Mouse (Mus musculus) C2C12 (cell line): ENCODE measurements around the gene Elf2. TPM values are rescaled to one million over a fixed set of nuclear protein-coding genes. Genes with fewer than 3 reads are reported as not detected.

Source experiments
- H3K27me3 ChIP-seq: one replicate; pipeline ENCODE4 v1.6.1; 2011; ENCODE audit not compliant: control insufficient read depth, insufficient read depth, insufficient read length
- H3K36me3 ChIP-seq: one replicate; pipeline ENCODE4 v1.6.1; 2011; ENCODE audit not compliant: control insufficient read depth, insufficient read depth
- H3K4me3 ChIP-seq: one replicate; pipeline ENCODE4 v1.5.1; 2011; ENCODE audit warnings: mild to moderate bottlenecking, control low read depth; ENCODE audit not compliant: poor library complexity, insufficient read depth, severe bottlenecking
- H3K79me2 ChIP-seq: one replicate; pipeline ENCODE4 v1.6.1; 2011; ENCODE audit not compliant: control insufficient read depth, insufficient read depth
- H3K79me3 ChIP-seq: one replicate; pipeline ENCODE4 v1.6.1; 2011; ENCODE audit warnings: low read depth, control low read depth
- H3ac ChIP-seq: one replicate; pipeline ENCODE3; 2011; ENCODE audit warnings: low read depth; ENCODE audit not compliant: control insufficient read depth, insufficient read length
- CEBPB ChIP-seq: IDR thresholded peaks from one replicate; pipeline ENCODE4 v1.6.1; 2011; ENCODE audit warnings: low read depth, mild to moderate bottlenecking, control low read depth, moderate library complexity
- CTCF ChIP-seq: IDR thresholded peaks from one replicate; pipeline ENCODE4 v1.5.1; 2011; ENCODE audit not compliant: control insufficient read depth, insufficient read depth, insufficient read length
- FOSL1 ChIP-seq: IDR thresholded peaks from one replicate; pipeline ENCODE4 v1.8.0; 2011; ENCODE audit warnings: mild to moderate bottlenecking, low read length; ENCODE audit not compliant: poor library complexity, insufficient read depth, severe bottlenecking
- MAX ChIP-seq: IDR thresholded peaks from one replicate; pipeline ENCODE4 v1.6.1; 2011; ENCODE audit warnings: mild to moderate bottlenecking, control low read depth
- MYOD1 ChIP-seq: IDR thresholded peaks from one replicate; pipeline ENCODE4 v1.6.1; 2011; ENCODE audit warnings: low read depth; ENCODE audit not compliant: control insufficient read depth, insufficient read length
- MYOG ChIP-seq: IDR thresholded peaks from one replicate; pipeline ENCODE4 v1.6.1; 2011; ENCODE audit not compliant: control insufficient read depth, insufficient read length; ENCODE audit errors: extremely low read depth
- USF1 ChIP-seq: IDR thresholded peaks from one replicate; pipeline ENCODE4 v1.6.1; 2011; ENCODE audit warnings: low read depth, mild to moderate bottlenecking, control low read depth, moderate library complexity
- polyA plus RNA-seq: library from polyadenylated mRNA; unstranded; fragments of >200 nt; fragmentation: generic; extraction: Trizol; gene quantifications from one replicate; pipeline ENCODE4 v1.2.1, GENCODE M21; 2012; ENCODE audit warnings: missing spikeins

Gene Elf2
- polyA plus RNA-seq, 1 experiment: 19.5 TPM

- TF ChIP-seq USF1 (no peak), CEBPB (no peak), FOSL1 (no peak), MYOG (no peak), CTCF (no peak), MYOD1 (no peak), MAX (no peak)
- Histone ChIP-seq H3K36me3 (no peaks in the 10 kb centered on the region), H3ac (no peak overlapping the region), H3K27me3 (no peaks in the 10 kb centered on the region), H3K4me3 (no peak overlapping the region), H3K79me3 (no peaks in the 10 kb centered on the region), H3K79me2 (no peaks in the 10 kb centered on the region)
These were observed 127.4 kb downstream of the Elf2 start for GRCm38 (mm10) chr3:51213111-51213510.

GRCm38 (mm10) chr3:51210485-51210884 is 130.0 kb downstream of the Elf2 start:
- Histone ChIP-seq H3ac (no peak overlapping the region), H3K79me3 (no peaks in the 10 kb centered on the region), H3K79me2 (no peaks in the 10 kb centered on the region), H3K4me3 (no peak overlapping the region), H3K36me3 (no peaks in the 10 kb centered on the region), H3K27me3 (no peaks in the 10 kb centered on the region)
- TF ChIP-seq MYOG: no peak

GRCm38 (mm10) chr3:51209503-51210314 is 130.8 kb downstream of the Elf2 start:
- H3K4me3 ChIP-seq: no peak overlapping the region
- H3K36me3 ChIP-seq: no peaks in the 10 kb centered on the region
- no peak overlapping the region for H3ac ChIP-seq
- no peak for TF ChIP-seq CTCF
- no peak for TF ChIP-seq CEBPB
- TF ChIP-seq USF1: no peak
- no peak for TF ChIP-seq MYOG
- no peak for TF ChIP-seq MAX
- TF ChIP-seq FOSL1: no peak
- no peak for TF ChIP-seq MYOD1
- H3K79me3 ChIP-seq: no peaks in the 10 kb centered on the region
- no peaks in the 10 kb centered on the region for H3K79me2 ChIP-seq
- H3K27me3 ChIP-seq: no peaks in the 10 kb centered on the region

GRCm38 (mm10) chr3:51208633-51209032 is 131.8 kb downstream of the Elf2 start:
- Histone ChIP-seq H3ac (no peak overlapping the region), H3K4me3 (no peak overlapping the region), H3K79me3 (no peaks in the 10 kb centered on the region), H3K36me3 (no peaks in the 10 kb centered on the region), H3K27me3 (no peaks in the 10 kb centered on the region), H3K79me2 (no peaks in the 10 kb centered on the region)
- no peak for TF ChIP-seq MYOG
- no peak for TF ChIP-seq CEBPB
- TF ChIP-seq MYOD1: no peak
- no peak for TF ChIP-seq USF1
- no peak for TF ChIP-seq MAX
- no peak for TF ChIP-seq FOSL1
- no peak for TF ChIP-seq CTCF

- Histone ChIP-seq H3K36me3 (no peaks in the 10 kb centered on the region), H3K79me2 (no peaks in the 10 kb centered on the region), H3ac (no peak overlapping the region), H3K27me3 (no peaks in the 10 kb centered on the region), H3K4me3 (no peak overlapping the region), H3K79me3 (no peaks in the 10 kb centered on the region)
- TF ChIP-seq CTCF (no peak), MAX (no peak), CEBPB (no peak), MYOD1 (no peak), MYOG (no peak), USF1 (no peak), FOSL1 (no peak)
These were observed 133.9 kb downstream of the Elf2 start for GRCm38 (mm10) chr3:51206521-51206920.

GRCm38 (mm10) chr3:51204897-51205296 is 135.6 kb downstream of the Elf2 start:
- Histone ChIP-seq H3K79me3 (no peaks in the 10 kb centered on the region), H3ac (no peak overlapping the region), H3K36me3 (no peaks in the 10 kb centered on the region), H3K27me3 (no peaks in the 10 kb centered on the region), H3K4me3 (no peak overlapping the region), H3K79me2 (no peaks in the 10 kb centered on the region)
- TF ChIP-seq MAX (no peak), USF1 (no peak), CEBPB (no peak), CTCF (no peak), MYOD1 (no peak), FOSL1 (no peak), MYOG (no peak)
